Mouse (Mus musculus) neural tube, embryonic 14.5 days (tissue): ENCODE results near the gene Tgfb2. TPM values are rescaled to one million over a fixed set of nuclear protein-coding genes. Genes with fewer than 3 reads are reported as not detected.

Experiments used
- ATAC-seq: fragments of 200-750 bp; cut with Nextera tagmentation; 2 replicates; pipeline ENCODE4 v1.8.0; 2017; ENCODE audit warnings: low read depth, mild to moderate bottlenecking, moderate TSS enrichment, moderate library complexity
- H3K27ac ChIP-seq: fragments of 300-500 bp; sonication (generic); 2 replicates; pipeline ENCODE4 v1.5.1; 2014; ENCODE audit warnings: low read depth, mild to moderate bottlenecking, control low read depth, low read length, moderate library complexity, mixed read lengths
- H3K27me3 ChIP-seq: fragments of 300-500 bp; sonication (generic); 2 replicates; pipeline ENCODE4 v1.6.1; 2014; ENCODE audit warnings: low read length; ENCODE audit not compliant: control insufficient read depth, insufficient read depth
- H3K36me3 ChIP-seq: fragments of 300-500 bp; sonication (generic); 2 replicates; pipeline ENCODE4 v1.6.1; 2014; ENCODE audit warnings: low read length, mixed read lengths; ENCODE audit not compliant: control insufficient read depth, insufficient read depth
- H3K4me1 ChIP-seq: fragments of 300-500 bp; sonication (generic); 2 replicates; pipeline ENCODE4 v1.6.1; 2014; ENCODE audit warnings: low read length; ENCODE audit not compliant: control insufficient read depth, insufficient read depth
- H3K4me2 ChIP-seq: fragments of 300-500 bp; sonication (generic); 2 replicates; pipeline ENCODE4 v1.6.1; 2014; ENCODE audit warnings: mild to moderate bottlenecking, low read depth, low read length, control low read depth
- H3K4me3 ChIP-seq: fragments of 300-500 bp; sonication (generic); 2 replicates; pipeline ENCODE4 v1.5.1; 2014; ENCODE audit warnings: low read depth, low read length, control low read depth, mixed read lengths
- H3K9ac ChIP-seq: fragments of 300-500 bp; sonication (generic); replicated peaks from 2 replicates; pipeline ENCODE4 v1.6.1; 2014; ENCODE audit warnings: low read depth, mild to moderate bottlenecking, control low read depth, low read length, mixed read lengths
- H3K9me3 ChIP-seq: fragments of 300-500 bp; sonication (generic); 2 replicates; pipeline ENCODE4 v1.6.1; 2016; ENCODE audit warnings: low read length; ENCODE audit not compliant: control insufficient read depth
- WGBS: fragments of 180-500 bp; shearing (Covaris S2); extraction: QIAGEN DNeasy Blood & Tissue Kit; methylation state at CpG from one replicate; pipeline ENCODE4 v1.1.7; 2014; 5-methylcytosine and 5-hydroxymethylcytosine counted together
- polyA plus RNA-seq: library from polyadenylated mRNA; unstranded; fragments of >200 nt; fragmentation: Nextera tagmentation; extraction: Ambion mirVana; gene quantifications from 2 replicates; pipeline ENCODE4 v1.2.1, GENCODE M21; 2014

Gene Tgfb2
- polyA plus RNA-seq, 1 experiment from 2014 or later: 35.9 TPM

DNA sequence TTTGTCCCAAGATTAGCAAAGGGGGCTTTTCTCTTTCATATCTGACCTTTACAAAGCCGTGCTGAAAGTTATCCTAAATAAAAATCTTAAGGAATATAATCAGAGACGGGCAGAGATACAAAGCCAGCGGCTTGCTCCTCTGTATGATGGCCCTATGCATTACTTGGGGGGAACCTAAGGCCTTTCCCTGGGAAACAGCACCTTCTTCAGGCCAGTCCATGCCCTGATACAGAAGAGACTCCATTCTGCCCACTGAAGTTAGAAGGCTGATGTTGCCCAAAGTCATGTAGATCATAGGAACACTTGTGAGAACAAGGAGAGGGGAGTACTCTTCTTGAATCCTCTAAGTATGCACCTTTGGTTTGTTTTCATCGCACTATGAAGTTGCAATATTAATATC is 13.4 kb downstream of the Tgfb2 start:
- H3K27me3 ChIP-seq: no peaks in the 10 kb centered on the region
- H3K4me1 ChIP-seq: no peaks in the 10 kb centered on the region
- H3K4me2 ChIP-seq: no peak overlapping the region
- no peaks in the 10 kb centered on the region for H3K36me3 ChIP-seq
- no peak overlapping the region for H3K9ac ChIP-seq
- H3K9me3 ChIP-seq: no peaks in the 10 kb centered on the region
- no peak for ATAC-seq
- WGBS: 90% methylated on average over 4 of the region's 4 CpGs
- H3K27ac ChIP-seq: no peak overlapping the region
- no peak overlapping the region for H3K4me3 ChIP-seq

DNA sequence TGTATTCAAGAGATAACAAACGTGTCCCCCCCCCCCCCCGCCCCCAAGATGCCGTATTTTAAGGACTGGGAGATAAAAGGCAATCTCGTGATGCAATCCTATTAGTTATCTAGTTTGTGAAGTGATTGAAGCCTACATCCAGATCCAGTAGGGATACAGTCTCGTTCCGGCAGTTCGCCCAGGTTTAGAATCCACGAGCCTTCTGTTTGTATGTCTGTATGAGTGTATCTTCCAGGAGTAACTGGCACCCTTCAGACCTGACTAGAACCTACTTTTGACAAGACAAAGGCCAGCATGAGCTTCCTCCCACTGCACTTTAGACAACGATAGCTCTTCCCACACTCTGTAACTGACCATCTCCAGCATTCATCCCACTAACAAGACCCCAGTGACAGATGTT is 14.1 kb downstream of the Tgfb2 start:
- Histone ChIP-seq H3K27me3 (no peaks in the 10 kb centered on the region), H3K4me3 (no peak overlapping the region), H3K4me2 (no peak overlapping the region), H3K36me3 (no peaks in the 10 kb centered on the region), H3K27ac (no peak overlapping the region), H3K4me1 (no peaks in the 10 kb centered on the region), H3K9ac (no peak overlapping the region), H3K9me3 (no peaks in the 10 kb centered on the region)
- ATAC-seq: no peak
- 89% methylated on average over 9 of the region's 9 CpGs for WGBS

- H3K9ac ChIP-seq: no peak overlapping the region
- H3K27ac ChIP-seq: no peak overlapping the region
- no peaks in the 10 kb centered on the region for H3K36me3 ChIP-seq
- H3K4me1 ChIP-seq: no peaks in the 10 kb centered on the region
- H3K27me3 ChIP-seq: no peaks in the 10 kb centered on the region
- H3K4me3 ChIP-seq: no peak overlapping the region
- ATAC-seq: no peak
- no peak overlapping the region for H3K4me2 ChIP-seq
- WGBS: 90% methylated on average over 3 of the region's 3 CpGs
- H3K9me3 ChIP-seq: no peaks in the 10 kb centered on the region
These were observed 21.7 kb downstream of the Tgfb2 start for GRCm38 (mm10) chr1:186684041-186684440.

DNA sequence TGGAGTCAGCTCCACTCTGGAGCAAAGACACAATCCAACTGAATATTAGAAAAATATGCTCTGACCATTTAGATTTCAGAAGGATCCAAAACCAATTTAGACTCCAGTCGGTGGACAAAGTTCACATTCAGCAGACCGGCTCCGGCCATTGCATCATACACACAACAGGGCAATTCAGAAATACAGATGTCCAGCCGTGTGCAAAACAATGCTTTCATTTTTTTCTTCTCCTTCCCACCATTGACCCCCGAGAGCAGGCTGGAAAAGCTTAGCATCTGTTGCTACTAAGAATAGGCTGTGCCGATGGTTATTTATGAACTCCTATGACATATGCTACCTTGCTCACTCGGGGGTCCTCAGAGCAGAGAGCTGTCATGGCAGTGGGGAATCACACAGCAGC is 23.2 kb downstream of the Tgfb2 start:
- H3K36me3 ChIP-seq: no peaks in the 10 kb centered on the region
- H3K27me3 ChIP-seq: no peaks in the 10 kb centered on the region
- no peak overlapping the region for H3K4me3 ChIP-seq
- no peaks in the 10 kb centered on the region for H3K4me1 ChIP-seq
- 34% methylated on average over 7 of the region's 7 CpGs for WGBS
- H3K9me3 ChIP-seq: no peaks in the 10 kb centered on the region
- no peak overlapping the region for H3K9ac ChIP-seq
- no peak overlapping the region for H3K27ac ChIP-seq
- H3K4me2 ChIP-seq: no peak overlapping the region
- no peak for ATAC-seq

GRCm38 (mm10) chr1:186677614-186678013 is 28.2 kb downstream of the Tgfb2 start:
- Histone ChIP-seq H3K27ac (no peak overlapping the region), H3K27me3 (no peaks in the 10 kb centered on the region), H3K9ac (no peak overlapping the region), H3K9me3 (no peaks in the 10 kb centered on the region), H3K4me2 (no peak overlapping the region), H3K36me3 (no peaks in the 10 kb centered on the region), H3K4me3 (no peak overlapping the region), H3K4me1 (no peaks in the 10 kb centered on the region)
- no peak for ATAC-seq
- WGBS: 82% methylated on average over 12 of the region's 12 CpGs

DNA sequence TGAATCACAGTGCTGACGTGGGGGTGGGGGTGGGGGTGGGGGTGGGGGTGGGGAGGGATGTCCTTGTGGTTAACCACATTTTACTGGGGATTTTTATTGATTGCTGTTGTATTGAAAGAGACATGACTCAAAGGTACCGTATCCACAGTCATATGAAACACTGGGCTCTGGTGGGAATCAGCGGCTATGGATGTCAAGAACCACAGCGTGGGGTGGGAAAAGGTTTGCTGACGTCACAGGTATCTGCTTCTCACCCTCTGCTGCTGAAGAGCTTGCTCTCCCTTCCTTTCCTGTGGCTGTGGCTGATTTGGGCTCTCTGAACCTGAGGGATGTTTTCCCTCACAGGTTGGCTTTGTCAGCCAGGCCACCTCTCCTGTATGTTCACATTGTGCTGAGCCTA is 29.6 kb downstream of the Tgfb2 start:
- H3K4me1 ChIP-seq: no peaks in the 10 kb centered on the region
- no peak overlapping the region for H3K27ac ChIP-seq
- H3K4me3 ChIP-seq: no peak overlapping the region
- H3K9ac ChIP-seq: no peak overlapping the region
- H3K9me3 ChIP-seq: no peaks in the 10 kb centered on the region
- no peak overlapping the region for H3K4me2 ChIP-seq
- H3K36me3 ChIP-seq: no peaks in the 10 kb centered on the region
- no peaks in the 10 kb centered on the region for H3K27me3 ChIP-seq
- 48% methylated on average over 5 of the region's 5 CpGs for WGBS
- no peak for ATAC-seq

- Histone ChIP-seq H3K27me3 (no peaks in the 10 kb centered on the region), H3K4me3 (no peak overlapping the region), H3K4me1 (no peaks in the 10 kb centered on the region), H3K9ac (no peak overlapping the region), H3K4me2 (no peak overlapping the region), H3K36me3 (no peaks in the 10 kb centered on the region), H3K9me3 (no peaks in the 10 kb centered on the region), H3K27ac (no peak overlapping the region)
- 76% methylated on average over 6 of the region's 6 CpGs for WGBS
- ATAC-seq: no peak
These were observed 30.5 kb downstream of the Tgfb2 start for GRCm38 (mm10) chr1:186675263-186675662.

- Histone ChIP-seq H3K27me3 (no peaks in the 10 kb centered on the region), H3K27ac (no peak overlapping the region), H3K4me3 (no peak overlapping the region), H3K9ac (no peak overlapping the region), H3K4me1 (no peaks in the 10 kb centered on the region), H3K4me2 (no peak overlapping the region), H3K9me3 (no peaks in the 10 kb centered on the region), H3K36me3 (no peaks in the 10 kb centered on the region)
- 91% methylated on average over 3 of the region's 3 CpGs for WGBS
- ATAC-seq: no peak
These were observed 31.2 kb downstream of the Tgfb2 start for GRCm38 (mm10) chr1:186674621-186675020.

- WGBS: 58% methylated on average over 4 of the region's 4 CpGs
- Histone ChIP-seq H3K9ac (no peak overlapping the region), H3K36me3 (no peaks in the 10 kb centered on the region), H3K27me3 (no peaks in the 10 kb centered on the region), H3K27ac (no peak overlapping the region), H3K9me3 (no peaks in the 10 kb centered on the region), H3K4me2 (no peak overlapping the region), H3K4me3 (no peak overlapping the region), H3K4me1 (no peaks in the 10 kb centered on the region)
- ATAC-seq: no peak
These were observed 32.6 kb downstream of the Tgfb2 start for GRCm38 (mm10) chr1:186673166-186673565.

GRCm38 (mm10) chr1:186663412-186663811 is 42.4 kb downstream of the Tgfb2 start:
- no peaks in the 10 kb centered on the region for H3K4me1 ChIP-seq
- no peaks in the 10 kb centered on the region for H3K9me3 ChIP-seq
- 92% methylated on average over 11 of the region's 11 CpGs for WGBS
- no peak overlapping the region for H3K4me3 ChIP-seq
- H3K4me2 ChIP-seq: no peak overlapping the region
- no peaks in the 10 kb centered on the region for H3K27me3 ChIP-seq
- H3K36me3 ChIP-seq: no peaks in the 10 kb centered on the region
- no peak overlapping the region for H3K27ac ChIP-seq
- no peak for ATAC-seq
- no peak overlapping the region for H3K9ac ChIP-seq
